Mouse (Mus musculus) embryonic facial prominence, embryonic 13.5 days (tissue): ENCODE data around the gene Polr2a. TPM values are rescaled to one million over a fixed set of nuclear protein-coding genes. Genes with fewer than 3 reads are reported as not detected.
A peak's percentile ranks its signal among the peaks of the same experiment; 100 is the strongest.

ENCODE experiments used
- ATAC-seq: fragments of 200-750 bp; cut with Nextera tagmentation; 2 replicates; pipeline ENCODE4 v1.8.0; 2017; ENCODE audit warnings: low read depth; ENCODE audit not compliant: insufficient number of reproducible peaks, insufficient read depth, low FRiP score, low TSS enrichment
- H3K27ac ChIP-seq: fragments of 300-500 bp; sonication (generic); 2 replicates; pipeline ENCODE4 v1.5.1; 2015; ENCODE audit warnings: moderate library complexity, mild to moderate bottlenecking, inconsistent platforms
- H3K27me3 ChIP-seq: fragments of 300-500 bp; sonication (generic); 2 replicates; pipeline ENCODE4 v1.6.1; 2015; ENCODE audit warnings: mild to moderate bottlenecking, inconsistent platforms
- H3K36me3 ChIP-seq: fragments of 300-500 bp; sonication (generic); 2 replicates; pipeline ENCODE4 v1.6.1; 2015; ENCODE audit warnings: mild to moderate bottlenecking, inconsistent platforms
- H3K4me1 ChIP-seq: fragments of 300-500 bp; sonication (generic); 2 replicates; pipeline ENCODE4 v1.6.1; 2015; ENCODE audit warnings: inconsistent platforms
- H3K4me2 ChIP-seq: fragments of 300-500 bp; sonication (generic); 2 replicates; pipeline ENCODE4 v1.6.1; 2015; ENCODE audit warnings: moderate library complexity, mild to moderate bottlenecking, inconsistent platforms
- H3K4me3 ChIP-seq: fragments of 300-500 bp; sonication (generic); 2 replicates; pipeline ENCODE4 v1.5.1; 2015; ENCODE audit warnings: mild to moderate bottlenecking, inconsistent platforms
- H3K9ac ChIP-seq: fragments of 300-500 bp; sonication (generic); 2 replicates; pipeline ENCODE4 v1.6.1; 2015; ENCODE audit warnings: mild to moderate bottlenecking, inconsistent platforms
- H3K9me3 ChIP-seq: fragments of 300-500 bp; sonication (generic); 2 replicates; pipeline ENCODE4 v1.6.1; 2016; ENCODE audit warnings: inconsistent platforms
- WGBS: fragments of 180-500 bp; shearing (Covaris S2); methylation state at CpG from one replicate; pipeline ENCODE4 v1.1.7; 2015; ENCODE audit warnings: mixed read lengths; 5-methylcytosine and 5-hydroxymethylcytosine counted together
- polyA plus RNA-seq: library from polyadenylated mRNA; unstranded; fragments of >200 nt; fragmentation: Nextera tagmentation; extraction: Ambion mirVana; gene quantifications from 2 replicates; pipeline ENCODE4 v1.2.1, GENCODE M21; 2015

Polr2a gene
- polyA plus RNA-seq, 1 experiment from 2014 or later = 31.3 TPM

GRCm38 (mm10) chr11:69778985-69779384 is 20.5 kb upstream of the Polr2a start:
- H3K27ac ChIP-seq = no peak overlapping the region
- peaks cover 20% of the 10 kb centered on the region for H3K4me1 ChIP-seq
- WGBS = 44% methylated on average over 7 of the region's 7 CpGs
- no peaks in the 10 kb centered on the region for H3K9me3 ChIP-seq
- peaks cover 37% of the 10 kb centered on the region for H3K36me3 ChIP-seq
- H3K4me3 ChIP-seq = 0 out of 2 replicates have a peak overlapping the region, but pooled peaks have one; percentile 7
- ATAC-seq = 0 out of 2 replicates have a peak, but pooled peaks have one; percentile 4
- peak overlapping the region; percentile 9; the same call in 1 of the 2 replicates for H3K4me2 ChIP-seq
- H3K27me3 ChIP-seq = peaks cover 23% of the 10 kb centered on the region; the same call in 1 of the 2 replicates
- no peak overlapping the region for H3K9ac ChIP-seq

GRCm38 (mm10) chr11:69778258-69778982 is 20.0 kb upstream of the Polr2a start:
- Histone ChIP-seq H3K4me3 (0 out of 2 replicates have a peak overlapping the region, but pooled peaks have one; percentile 7), H3K27ac (no peak overlapping the region), H3K36me3 (peaks cover 37% of the 10 kb centered on the region), H3K4me2 (peak overlapping the region; percentile 9; the same call in 1 of the 2 replicates), H3K27me3 (peaks cover 23% of the 10 kb centered on the region; the same call in 1 of the 2 replicates), H3K4me1 (peaks cover 20% of the 10 kb centered on the region), H3K9me3 (no peaks in the 10 kb centered on the region), H3K9ac (no peak overlapping the region)
- 63% methylated on average over 23 of the region's 23 CpGs for WGBS
- 0 out of 2 replicates have a peak, but pooled peaks have one; percentile 26 for ATAC-seq

- Histone ChIP-seq H3K9me3 (no peaks in the 10 kb centered on the region), H3K4me3 (no peak overlapping the region), H3K27ac (no peak overlapping the region), H3K36me3 (peaks cover 42% of the 10 kb centered on the region), H3K4me2 (0 out of 2 replicates have a peak overlapping the region, but pooled peaks have one; percentile 9), H3K9ac (no peak overlapping the region), H3K27me3 (peaks cover 23% of the 10 kb centered on the region; the same call in 1 of the 2 replicates), H3K4me1 (peaks cover 20% of the 10 kb centered on the region)
- ATAC-seq = 0 out of 2 replicates have a peak, but pooled peaks have one; percentile 33
- 67% methylated on average over 26 of the region's 26 CpGs for WGBS
These were observed 19.2 kb upstream of the Polr2a start for GRCm38 (mm10) chr11:69777504-69778257.

GRCm38 (mm10) chr11:69776488-69776887 is 18.1 kb upstream of the Polr2a start:
- Histone ChIP-seq H3K36me3 (peaks cover 42% of the 10 kb centered on the region), H3K9ac (0 out of 2 replicates have a peak overlapping the region, but pooled peaks have one; percentile 3), H3K27ac (no peak overlapping the region), H3K4me3 (no peak overlapping the region), H3K27me3 (peaks cover 16% of the 10 kb centered on the region; the same call in 1 of the 2 replicates), H3K9me3 (no peaks in the 10 kb centered on the region), H3K4me2 (no peak overlapping the region), H3K4me1 (peaks cover 20% of the 10 kb centered on the region)
- 85% methylated on average over 20 of the region's 20 CpGs for WGBS
- ATAC-seq = no peak

GRCm38 (mm10) chr11:69775716-69776115 is 17.3 kb upstream of the Polr2a start:
- no peak overlapping the region for H3K9ac ChIP-seq
- no peak for ATAC-seq
- H3K4me2 ChIP-seq = no peak overlapping the region
- 76% methylated on average over 10 of the region's 10 CpGs for WGBS
- H3K9me3 ChIP-seq = no peaks in the 10 kb centered on the region
- H3K36me3 ChIP-seq = peaks cover 46% of the 10 kb centered on the region
- peaks cover 20% of the 10 kb centered on the region for H3K4me1 ChIP-seq
- H3K27me3 ChIP-seq = peaks cover 16% of the 10 kb centered on the region; the same call in 1 of the 2 replicates
- H3K27ac ChIP-seq = no peak overlapping the region
- H3K4me3 ChIP-seq = no peak overlapping the region

- peaks cover 20% of the 10 kb centered on the region for H3K4me1 ChIP-seq
- WGBS = 55% methylated on average over 5 of the region's 5 CpGs
- ATAC-seq = no peak
- H3K4me2 ChIP-seq = no peak overlapping the region
- H3K9me3 ChIP-seq = no peaks in the 10 kb centered on the region
- H3K9ac ChIP-seq = no peak overlapping the region
- H3K27me3 ChIP-seq = peaks cover 16% of the 10 kb centered on the region; the same call in 1 of the 2 replicates
- no peak overlapping the region for H3K27ac ChIP-seq
- peaks cover 48% of the 10 kb centered on the region for H3K36me3 ChIP-seq
- H3K4me3 ChIP-seq = no peak overlapping the region
These were observed 16.5 kb upstream of the Polr2a start for GRCm38 (mm10) chr11:69774961-69775360.

- H3K27ac ChIP-seq = peak overlapping the region; percentile 94; the same call in 1 of the 2 replicates
These were observed 9.1 kb upstream of the Polr2a start for GRCm38 (mm10) chr11:69767625-69767909.

GRCm38 (mm10) chr11:69766872-69767624 is 8.6 kb upstream of the Polr2a start:
- Histone ChIP-seq H3K27me3 (no peaks in the 10 kb centered on the region), H3K9me3 (no peaks in the 10 kb centered on the region), H3K4me2 (peak overlapping the region; percentile 74), H3K4me1 (peaks cover 33% of the 10 kb centered on the region), H3K36me3 (peaks cover 6% of the 10 kb centered on the region; the same call in 1 of the 2 replicates), H3K27ac (peak overlapping the region; percentile 94), H3K9ac (peak overlapping the region; percentile 95), H3K4me3 (peak overlapping the region; percentile 78)
- ATAC-seq = no peak
- WGBS = 55% methylated on average over 13 of the region's 13 CpGs

More at GRCm38 (mm10) chr11:69767625-69767909, 9.1 kb upstream of the Polr2a start:
- Histone ChIP-seq H3K9me3 (no peaks in the 10 kb centered on the region), H3K27me3 (no peaks in the 10 kb centered on the region), H3K4me2 (peak overlapping the region; percentile 74), H3K9ac (peak overlapping the region; percentile 95), H3K4me3 (peak overlapping the region; percentile 78; the same call in 1 of the 2 replicates), H3K36me3 (peaks cover 6% of the 10 kb centered on the region; the same call in 1 of the 2 replicates), H3K4me1 (peaks cover 33% of the 10 kb centered on the region)
- ATAC-seq = no peak
- WGBS = 52% methylated on average over 4 of the region's 4 CpGs

- H3K27ac ChIP-seq = peak overlapping the region; percentile 94
- peak; percentile 85 for ATAC-seq
- WGBS = under 1% methylated on average over 37 of the region's 37 CpGs
- H3K9me3 ChIP-seq = no peaks in the 10 kb centered on the region
- H3K9ac ChIP-seq = peak overlapping the region; percentile 95
- peaks cover 33% of the 10 kb centered on the region for H3K4me1 ChIP-seq
- peaks cover 3% of the 10 kb centered on the region; the same call in 1 of the 2 replicates for H3K36me3 ChIP-seq
- H3K27me3 ChIP-seq = no peaks in the 10 kb centered on the region
- H3K4me2 ChIP-seq = peak overlapping the region; percentile 74
- H3K4me3 ChIP-seq = peak overlapping the region; percentile 78
These were observed 7.7 kb upstream of the Polr2a start for GRCm38 (mm10) chr11:69766126-69766609.

GRCm38 (mm10) chr11:69765221-69766125 is 7.0 kb upstream of the Polr2a start, which contains the start of gene Zbtb4:
Zbtb4 (plus strand) TSS chr11:69765912.
- peak within 1 kb of the TSS; percentile 94 for H3K27ac ChIP-seq
- 16% methylated on average over 38 of the region's 55 CpGs for WGBS
- H3K27me3 ChIP-seq = no peaks in the 10 kb centered on the region
- H3K4me2 ChIP-seq = peak within 1 kb of the TSS; percentile 74
- peak; percentile 50; the same call in 1 of the 2 replicates for ATAC-seq
- H3K4me1 ChIP-seq = peaks cover 37% of the 10 kb centered on the region
- peak within 1 kb of the TSS; percentile 95 for H3K9ac ChIP-seq
- H3K9me3 ChIP-seq = no peaks in the 10 kb centered on the region
- no peaks in the 10 kb centered on the region; the same call in 1 of the 2 replicates for H3K36me3 ChIP-seq
- peak within 1 kb of the TSS; percentile 78 for H3K4me3 ChIP-seq
